Mouse (Mus musculus): ENCODE measurements around the gene Ncapd3. TPM values are rescaled to one million over a fixed set of nuclear protein-coding genes. Genes with fewer than 3 reads are reported as not detected.

The Ncapd3 gene
- polyA plus RNA-seq, 1 experiment from 2014 or later, result 29.4 TPM

GRCm38 (mm10) chr9:27023681-27024080, 6.3 kb upstream of the Ncapd3 start:
- Histone ChIP-seq H3K36me3 (ENCODE audit: control insufficient read depth, insufficient read depth, low read length) (peaks cover 17% of the 10 kb centered on the region), H3K4me1 (ENCODE audit: control insufficient read depth, insufficient read depth, low read length) (peaks cover 20% of the 10 kb centered on the region), H3K9me3 (ENCODE audit: control insufficient read depth, low read length) (no peaks in the 10 kb centered on the region), H3K27ac (replicated peaks; ENCODE audit: low read depth, low read length) (no peak overlapping the region), H3K27me3 (replicated peaks; ENCODE audit: control insufficient read depth, insufficient read depth, low read length) (no peaks in the 10 kb centered on the region), H3K4me2 (ENCODE audit: low read depth, low read length) (no peak overlapping the region), H3K4me3 (ENCODE audit: low read depth, low read length) (no peak overlapping the region), H3K9ac (ENCODE audit: low read depth, low read length) (no peak overlapping the region)
- 82% methylated on average over 4 of the region's 4 CpGs for WGBS
- DNase-seq (ENCODE audit: low spot score), result no peak
- no peak for ATAC-seq (ENCODE audit: low read depth)

- ATAC-seq (ENCODE audit: low read depth) (no peak), DNase-seq (ENCODE audit: low spot score) (no peak)
- no peaks in the 10 kb centered on the region for H3K9me3 ChIP-seq (ENCODE audit: control insufficient read depth, low read length)
- H3K4me1 ChIP-seq (ENCODE audit: control insufficient read depth, insufficient read depth, low read length), result peaks cover 22% of the 10 kb centered on the region
- H3K4me3 ChIP-seq (ENCODE audit: low read depth, low read length), result no peak overlapping the region
- no peaks in the 10 kb centered on the region for H3K27me3 ChIP-seq (replicated peaks; ENCODE audit: control insufficient read depth, insufficient read depth, low read length)
- peak overlapping the region; percentile 86; the same call in 1 of the 2 replicates for H3K4me2 ChIP-seq (ENCODE audit: low read depth, low read length)
- no peak overlapping the region for H3K27ac ChIP-seq (replicated peaks; ENCODE audit: low read depth, low read length)
- H3K9ac ChIP-seq (ENCODE audit: low read depth, low read length), result no peak overlapping the region
- WGBS, result 59% methylated on average over 1 of the region's 1 CpGs
- peaks cover 8% of the 10 kb centered on the region; the same call in 1 of the 2 replicates for H3K36me3 ChIP-seq (ENCODE audit: control insufficient read depth, insufficient read depth, low read length)
Measured at GRCm38 (mm10) chr9:27026708-27027107, 3.3 kb upstream of the Ncapd3 start.

GRCm38 (mm10) chr9:27029022-27029827, 750 bp upstream of the Ncapd3 start:
- ATAC-seq (ENCODE audit: low read depth), result peak; percentile 17

GRCm38 (mm10) chr9:27030763-27031100, 757 bp downstream of the Ncapd3 start:
- peak; percentile 7; the same call in 1 of the 2 replicates for ATAC-seq (ENCODE audit: low read depth)
- H3K9me3 ChIP-seq (ENCODE audit: control insufficient read depth, low read length), result no peaks in the 10 kb centered on the region
- H3K36me3 ChIP-seq (ENCODE audit: control insufficient read depth, insufficient read depth, low read length), result 0 out of 2 replicates have a peak, but pooled peaks cover 4% of the 10 kb centered on the region
- no peaks in the 10 kb centered on the region for H3K27me3 ChIP-seq (replicated peaks; ENCODE audit: control insufficient read depth, insufficient read depth, low read length)
- H3K27ac ChIP-seq (replicated peaks; ENCODE audit: low read depth, low read length), result 0 out of 2 replicates have a peak overlapping the region, but pooled peaks have one; percentile 30
- 0% methylated on average over 17 of the region's 17 CpGs for WGBS
- peaks cover 22% of the 10 kb centered on the region for H3K4me1 ChIP-seq (ENCODE audit: control insufficient read depth, insufficient read depth, low read length)
- DNase-seq (ENCODE audit: low spot score), result no peak
- H3K4me3 ChIP-seq (ENCODE audit: low read depth, low read length), result peak overlapping the region; percentile 93
- H3K4me2 ChIP-seq (ENCODE audit: low read depth, low read length), result peak overlapping the region; percentile 75
- H3K9ac ChIP-seq (ENCODE audit: low read depth, low read length), result peak overlapping the region; percentile 74

More at GRCm38 (mm10) chr9:27029022-27029827, 750 bp upstream of the Ncapd3 start:
- peak overlapping the region; percentile 93 for H3K4me3 ChIP-seq (ENCODE audit: low read depth, low read length)
- peak overlapping the region; percentile 86 for H3K4me2 ChIP-seq (ENCODE audit: low read depth, low read length)
- peak overlapping the region; percentile 84 for H3K9ac ChIP-seq (ENCODE audit: low read depth, low read length)
- 0 out of 2 replicates have a peak, but pooled peaks cover 1% of the 10 kb centered on the region for H3K36me3 ChIP-seq (ENCODE audit: control insufficient read depth, insufficient read depth, low read length)
- peak; percentile 63 for DNase-seq (ENCODE audit: low spot score)
- H3K4me1 ChIP-seq (ENCODE audit: control insufficient read depth, insufficient read depth, low read length), result peaks cover 22% of the 10 kb centered on the region
- H3K9me3 ChIP-seq (ENCODE audit: control insufficient read depth, low read length), result no peaks in the 10 kb centered on the region
- H3K27ac ChIP-seq (replicated peaks; ENCODE audit: low read depth, low read length), result peak overlapping the region; percentile 92
- H3K27me3 ChIP-seq (replicated peaks; ENCODE audit: control insufficient read depth, insufficient read depth, low read length), result no peaks in the 10 kb centered on the region
- under 1% methylated on average over 43 of the region's 52 CpGs for WGBS

GRCm38 (mm10) chr9:27043892-27044291, 13.9 kb downstream of the Ncapd3 start:
- Histone ChIP-seq H3K9ac (ENCODE audit: low read depth, low read length) (no peak overlapping the region), H3K9me3 (ENCODE audit: control insufficient read depth, low read length) (no peaks in the 10 kb centered on the region), H3K4me3 (ENCODE audit: low read depth, low read length) (no peak overlapping the region), H3K36me3 (ENCODE audit: control insufficient read depth, insufficient read depth, low read length) (peaks cover 90% of the 10 kb centered on the region), H3K27ac (replicated peaks; ENCODE audit: low read depth, low read length) (no peak overlapping the region), H3K27me3 (replicated peaks; ENCODE audit: control insufficient read depth, insufficient read depth, low read length) (no peaks in the 10 kb centered on the region), H3K4me2 (ENCODE audit: low read depth, low read length) (no peak overlapping the region), H3K4me1 (ENCODE audit: control insufficient read depth, insufficient read depth, low read length) (no peaks in the 10 kb centered on the region)
- ATAC-seq (ENCODE audit: low read depth) (no peak), DNase-seq (ENCODE audit: low spot score) (no peak)
- WGBS, result 93% methylated on average over 5 of the region's 5 CpGs

GRCm38 (mm10) chr9:27049492-27049891, 19.5 kb downstream of the Ncapd3 start:
- Histone ChIP-seq H3K36me3 (ENCODE audit: control insufficient read depth, insufficient read depth, low read length) (peaks cover 90% of the 10 kb centered on the region), H3K27me3 (replicated peaks; ENCODE audit: control insufficient read depth, insufficient read depth, low read length) (no peaks in the 10 kb centered on the region), H3K4me1 (ENCODE audit: control insufficient read depth, insufficient read depth, low read length) (no peaks in the 10 kb centered on the region), H3K9ac (ENCODE audit: low read depth, low read length) (no peak overlapping the region), H3K4me3 (ENCODE audit: low read depth, low read length) (no peak overlapping the region), H3K27ac (replicated peaks; ENCODE audit: low read depth, low read length) (no peak overlapping the region), H3K9me3 (ENCODE audit: control insufficient read depth, low read length) (no peaks in the 10 kb centered on the region), H3K4me2 (ENCODE audit: low read depth, low read length) (no peak overlapping the region)
- WGBS, result 84% methylated on average over 2 of the region's 2 CpGs
- DNase-seq (ENCODE audit: low spot score) (no peak), ATAC-seq (ENCODE audit: low read depth) (no peak)

GRCm38 (mm10) chr9:27058341-27058740, 28.4 kb downstream of the Ncapd3 start:
- H3K4me2 ChIP-seq (ENCODE audit: low read depth, low read length), result no peak overlapping the region
- DNase-seq (ENCODE audit: low spot score) (no peak), ATAC-seq (ENCODE audit: low read depth) (no peak)
- no peaks in the 10 kb centered on the region for H3K27me3 ChIP-seq (replicated peaks; ENCODE audit: control insufficient read depth, insufficient read depth, low read length)
- H3K36me3 ChIP-seq (ENCODE audit: control insufficient read depth, insufficient read depth, low read length), result peaks cover 89% of the 10 kb centered on the region
- no peak overlapping the region for H3K4me3 ChIP-seq (ENCODE audit: low read depth, low read length)
- no peaks in the 10 kb centered on the region for H3K4me1 ChIP-seq (ENCODE audit: control insufficient read depth, insufficient read depth, low read length)
- no peaks in the 10 kb centered on the region for H3K9me3 ChIP-seq (ENCODE audit: control insufficient read depth, low read length)
- WGBS, result 94% methylated on average over 5 of the region's 5 CpGs
- no peak overlapping the region for H3K27ac ChIP-seq (replicated peaks; ENCODE audit: low read depth, low read length)
- H3K9ac ChIP-seq (ENCODE audit: low read depth, low read length), result no peak overlapping the region

GRCm38 (mm10) chr9:27070895-27071294, 40.9 kb downstream of the Ncapd3 start:
- DNase-seq (ENCODE audit: low spot score), result no peak
- Histone ChIP-seq H3K9me3 (ENCODE audit: control insufficient read depth, low read length) (no peaks in the 10 kb centered on the region), H3K4me1 (ENCODE audit: control insufficient read depth, insufficient read depth, low read length) (no peaks in the 10 kb centered on the region), H3K4me2 (ENCODE audit: low read depth, low read length) (no peak overlapping the region), H3K9ac (ENCODE audit: low read depth, low read length) (no peak overlapping the region), H3K4me3 (ENCODE audit: low read depth, low read length) (no peak overlapping the region), H3K27me3 (replicated peaks; ENCODE audit: control insufficient read depth, insufficient read depth, low read length) (no peaks in the 10 kb centered on the region), H3K36me3 (ENCODE audit: control insufficient read depth, insufficient read depth, low read length) (peaks cover 87% of the 10 kb centered on the region), H3K27ac (replicated peaks; ENCODE audit: low read depth, low read length) (no peak overlapping the region)
- 89% methylated on average over 4 of the region's 4 CpGs for WGBS
- no peak for ATAC-seq (ENCODE audit: low read depth)

GRCm38 (mm10) chr9:27074677-27075076, 44.7 kb downstream of the Ncapd3 start:
- H3K4me3 ChIP-seq (ENCODE audit: low read depth, low read length), result no peak overlapping the region
- H3K9ac ChIP-seq (ENCODE audit: low read depth, low read length), result no peak overlapping the region
- ATAC-seq (ENCODE audit: low read depth) (no peak), DNase-seq (ENCODE audit: low spot score) (no peak)
- H3K9me3 ChIP-seq (ENCODE audit: control insufficient read depth, low read length), result no peaks in the 10 kb centered on the region
- no peaks in the 10 kb centered on the region for H3K4me1 ChIP-seq (ENCODE audit: control insufficient read depth, insufficient read depth, low read length)
- 70% methylated on average over 1 of the region's 1 CpGs for WGBS
- peaks cover 76% of the 10 kb centered on the region for H3K36me3 ChIP-seq (ENCODE audit: control insufficient read depth, insufficient read depth, low read length)
- H3K27me3 ChIP-seq (replicated peaks; ENCODE audit: control insufficient read depth, insufficient read depth, low read length), result no peaks in the 10 kb centered on the region
- H3K27ac ChIP-seq (replicated peaks; ENCODE audit: low read depth, low read length), result no peak overlapping the region
- H3K4me2 ChIP-seq (ENCODE audit: low read depth, low read length), result no peak overlapping the region

All from embryonic facial prominence, embryonic 14.5 days (tissue).